Comparison of ENCODE assay signal across 9 mouse cellular contexts in genomic region chr10:96132161-96132560, GRCm38 (mm10). TPM values are rescaled to one million over a fixed set of nuclear protein-coding genes. Genes with fewer than 3 reads are reported as not detected.
A peak's percentile ranks its signal among the peaks of the same experiment; 100 is the strongest.
DNase-seq lines count a peak whose midpoint lies in the region; ATAC-seq and TF ChIP-seq lines count a peak whose summit lies in the region.
"Had no signal": no experiment of that assay in that cellular context is flagged by ENCODE, and none has a peak within 500 bp of the region (broad histone marks: within the 10 kb centered on the region; RNA-seq: fewer than 3 reads in every experiment).

No protein-coding gene starts in this region.

- no peak overlapping the region for H3K4me3 ChIP-seq in heart, embryonic 12.5 days
- H3K4me3 ChIP-seq in liver, embryonic 14.5 days (ENCODE audit: insufficient read depth in 1 of 2, low read depth in 2 of 2, low read length in 2 of 2): no peak overlapping the region
- no peak overlapping the region for H3K4me3 ChIP-seq in neural tube, embryonic 15.5 days (replicated peaks)
- H3K4me3 ChIP-seq: erythroblast, embryonic 14.5 days had no signal

- no peak overlapping the region for H3K9ac ChIP-seq in heart, embryonic 12.5 days
- no peak overlapping the region for H3K9ac ChIP-seq in liver, embryonic 14.5 days (replicated peaks)
- H3K9ac ChIP-seq in neural tube, embryonic 15.5 days (replicated peaks): no peak overlapping the region

- peak; percentile 48; the same call in 1 of the 2 replicates for TF ChIP-seq CTCF in liver, embryonic 14.5 days (IDR thresholded peaks at IDR 0.05; ENCODE audit: low read depth)

- no peaks in the 10 kb centered on the region for H3K36me3 ChIP-seq in heart, embryonic 12.5 days
- H3K36me3 ChIP-seq in liver, embryonic 14.5 days (replicated peaks; ENCODE audit: control insufficient read depth, insufficient read depth, low read depth): no peaks in the 10 kb centered on the region
- H3K36me3 ChIP-seq in neural tube, embryonic 15.5 days: no peaks in the 10 kb centered on the region

- ATAC-seq in CD4-positive, CD25-positive, alpha-beta regulatory T cell, adult 4 months: peak; percentile 68
- ATAC-seq in heart, embryonic 12.5 days (ENCODE audit: insufficient number of reproducible peaks, low FRiP score): 0 out of 2 replicates have a peak, but pooled peaks have one; percentile 22
- ATAC-seq in liver, embryonic 14.5 days (ENCODE audit: insufficient read depth): no peak
- ATAC-seq in neural tube, embryonic 15.5 days (ENCODE audit: low FRiP score): peak; percentile 79

- TF ChIP-seq EP300 in liver, embryonic 14.5 days (IDR thresholded peaks at IDR 0.05; ENCODE audit: low read depth): no peak

- 22% methylated on average over 6 of the region's 6 CpGs for WGBS in heart, embryonic 12.5 days
- WGBS in liver, embryonic 14.5 days (ENCODE audit: insufficient replicate concordance): 19% methylated on average over 6 of the region's 6 CpGs
- WGBS in neural tube, embryonic 15.5 days: 37% methylated on average over 6 of the region's 6 CpGs

- H3K4me1 ChIP-seq in heart, embryonic 12.5 days (replicated peaks): no peaks in the 10 kb centered on the region
- peaks cover 0 to 2% of the 10 kb centered on the region in 2 experiments; a peak in 1 of 4 replicates for H3K4me1 ChIP-seq in liver, embryonic 14.5 days (replicated peaks; ENCODE audit: control insufficient read depth in 2 of 2, insufficient read depth in 2 of 2, low read length in 1 of 2)
- 0 out of 2 replicates have a peak, but pooled peaks cover 2% of the 10 kb centered on the region for H3K4me1 ChIP-seq in neural tube, embryonic 15.5 days

- H3K27ac ChIP-seq in heart, embryonic 12.5 days (ENCODE audit: poor library complexity, severe bottlenecking): no peak overlapping the region
- H3K27ac ChIP-seq in liver, embryonic 14.5 days: no peak overlapping the region
- H3K27ac ChIP-seq in neural tube, embryonic 15.5 days (replicated peaks): no peak overlapping the region

- no peaks in the 10 kb centered on the region for H3K9me3 ChIP-seq in heart, embryonic 12.5 days (replicated peaks)
- H3K9me3 ChIP-seq in liver, embryonic 14.5 days (ENCODE audit: control insufficient read depth, low read length): no peaks in the 10 kb centered on the region
- H3K9me3 ChIP-seq in neural tube, embryonic 15.5 days (replicated peaks): no peaks in the 10 kb centered on the region

- no peak overlapping the region for H3K4me2 ChIP-seq in heart, embryonic 12.5 days
- no peak overlapping the region for H3K4me2 ChIP-seq in liver, embryonic 14.5 days (ENCODE audit: low read depth)
- H3K4me2 ChIP-seq in neural tube, embryonic 15.5 days: no peak overlapping the region

- DNase-seq in adrenal gland, postnatal 10 days: peak; percentile 71
- DNase-seq in embryo, embryonic 11.5 days (ENCODE audit: low read depth, low spot score): peak; percentile 49
- DNase-seq in kidney, postnatal 14 days: peak; percentile 69
- peak in 1 of 3 experiments; percentile 10 for DNase-seq in liver, embryonic 14.5 days (ENCODE audit: low read depth in 3 of 3, low spot score in 3 of 3)
- DNase-seq in thymus, postnatal 4 days: peak; percentile 63

- no peaks in the 10 kb centered on the region for H3K27me3 ChIP-seq in heart, embryonic 12.5 days (replicated peaks)
- H3K27me3 ChIP-seq in liver, embryonic 14.5 days (ENCODE audit: control insufficient read depth, insufficient read depth, low read length): no peaks in the 10 kb centered on the region
- no peaks in the 10 kb centered on the region for H3K27me3 ChIP-seq in neural tube, embryonic 15.5 days (replicated peaks)

RNA-seq across cellular contexts. Expression of gene Gm5426, which starts 4.2 kb away (rescaled TPM):
- polyA plus RNA-seq in CD4-positive, CD25-positive, alpha-beta regulatory T cell, adult 4 months (2017; shearing (Covaris generic)): not detected
- total RNA-seq in adrenal gland, postnatal 10 days (2021): not detected
- polyA plus RNA-seq in heart, embryonic 12.5 days (2016; fragmentation: Nextera tagmentation; extraction: Ambion mirVana): not detected in 2 replicates
- polyA plus RNA-seq in liver, embryonic 14.5 days (2012; rRNA removed): not detected in 2 replicates
- polyA plus RNA-seq in liver, embryonic 14.5 days (2014; fragmentation: Nextera tagmentation; extraction: Ambion mirVana): not detected in 2 replicates
- not detected in 2 replicates for polyA plus RNA-seq in neural tube, embryonic 15.5 days (2015; fragmentation: Nextera tagmentation; extraction: Ambion mirVana)
- polyA plus RNA-seq: erythroblast, embryonic 14.5 days had no signal
